Mouse (Mus musculus): ENCODE measurements at regions not wholly inside any gene's neighbourhood (a gene's known extent, or its start where the extent isn't known, plus 50 kb on each side); places are given as distances from the start of the nearest gene placed in this dataset.

GRCm38 (mm10) chr1:121254196-121254595 is 78.2 kb downstream of the Insig2 start:
- no peak for ATAC-seq (ENCODE audit: poor library complexity, severe bottlenecking)

Measured in megakaryocyte, adult 5-6 weeks (primary cell).